Mouse (Mus musculus) lung, postnatal 0 days (tissue): ENCODE results near the gene Gm16181. TPM values are rescaled to one million over a fixed set of nuclear protein-coding genes. Genes with fewer than 3 reads are reported as not detected.

ENCODE experiments used
- ATAC-seq: fragments of 200-750 bp; cut with Nextera tagmentation; 2 replicates; pipeline ENCODE4 v1.8.0; 2017; ENCODE audit warnings: moderate library complexity
- DNase-seq: peaks from one replicate; pipeline ENCODE4 v3.0.0-alpha.2; 2016; ENCODE audit warnings: low spot score
- H3K27ac ChIP-seq: fragments of 300-500 bp; sonication (generic); 2 replicates; pipeline ENCODE4 v1.5.1; 2014; ENCODE audit warnings: antibody characterized with exemption, mild to moderate bottlenecking, low read length, mixed read lengths
- H3K27me3 ChIP-seq: fragments of 300-500 bp; sonication (generic); replicated peaks from 2 replicates; pipeline ENCODE4 v1.6.1; 2014; ENCODE audit warnings: low read length, mixed read lengths; ENCODE audit not compliant: insufficient read depth
- H3K36me3 ChIP-seq: fragments of 300-500 bp; sonication (generic); 2 replicates; pipeline ENCODE4 v1.6.1; 2014; ENCODE audit warnings: low read length, mixed read lengths; ENCODE audit not compliant: insufficient read depth
- H3K4me1 ChIP-seq: fragments of 300-500 bp; sonication (generic); 2 replicates; pipeline ENCODE4 v1.6.1; 2014; ENCODE audit warnings: antibody characterized with exemption, low read depth, low read length, mixed read lengths; ENCODE audit not compliant: insufficient read depth
- H3K4me2 ChIP-seq: fragments of 300-500 bp; sonication (generic); replicated peaks from 2 replicates; pipeline ENCODE4 v1.6.1; 2014; ENCODE audit warnings: low read depth, mild to moderate bottlenecking, low read length, moderate library complexity, mixed read lengths
- H3K4me3 ChIP-seq: fragments of 300-500 bp; sonication (generic); 2 replicates; pipeline ENCODE4 v1.5.1; 2014; ENCODE audit warnings: low read depth, low read length
- H3K9ac ChIP-seq: fragments of 300-500 bp; sonication (generic); replicated peaks from 2 replicates; pipeline ENCODE4 v1.6.1; 2014; ENCODE audit warnings: low read depth, mild to moderate bottlenecking
- H3K9me3 ChIP-seq: fragments of 300-500 bp; sonication (generic); 2 replicates; pipeline ENCODE4 v1.6.1; 2016; ENCODE audit warnings: low read length, mixed read lengths
- CTCF ChIP-seq: IDR thresholded peaks from 2 replicates; pipeline ENCODE4 v1.5.1; 2016; ENCODE audit warnings: antibody characterized with exemption, mild to moderate bottlenecking
- EP300 ChIP-seq: IDR thresholded peaks from 2 replicates; pipeline ENCODE4 v1.6.1; 2016; ENCODE audit warnings: antibody characterized with exemption, mild to moderate bottlenecking, control low read depth
- WGBS: fragments of 180-500 bp; shearing (Covaris S2); extraction: QIAGEN DNeasy Blood & Tissue Kit; methylation state at CpG from one replicate; pipeline ENCODE4 v1.1.7; 2014; 5-methylcytosine and 5-hydroxymethylcytosine counted together
- polyA plus RNA-seq: library from polyadenylated mRNA; unstranded; fragments of >200 nt; fragmentation: Nextera tagmentation; extraction: Ambion mirVana; gene quantifications from 2 replicates; pipeline ENCODE4 v1.2.1, GENCODE M21; 2015

The Gm16181 gene
- polyA plus RNA-seq, 1 experiment from 2014 or later, result not detected

DNA sequence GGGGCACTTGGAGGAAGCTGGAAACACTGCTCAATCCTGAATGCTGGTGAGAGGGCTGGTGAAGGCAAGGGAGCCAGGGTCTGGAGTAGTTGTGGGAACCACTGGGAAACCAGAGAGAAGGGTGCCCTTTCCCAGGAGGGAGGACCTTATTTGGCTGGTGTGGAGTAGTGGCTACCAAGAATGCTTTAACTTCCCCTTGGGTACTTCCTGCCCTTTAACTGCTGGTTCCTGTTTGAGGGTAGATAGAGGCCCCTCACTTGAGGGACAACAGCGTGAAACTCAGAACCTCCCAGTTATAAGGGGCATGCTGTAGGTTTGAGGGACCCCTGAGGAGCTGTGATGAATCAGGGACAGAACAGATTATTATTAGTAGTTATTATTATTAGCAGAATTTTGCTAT, 31.4 kb upstream of the Gm16181 start:
- ATAC-seq, result no peak
- Histone ChIP-seq H3K36me3 (no peaks in the 10 kb centered on the region), H3K4me3 (no peak overlapping the region), H3K27me3 (no peaks in the 10 kb centered on the region), H3K4me2 (no peak overlapping the region), H3K4me1 (peaks cover 1% of the 10 kb centered on the region; the same call in 1 of the 2 replicates), H3K27ac (no peak overlapping the region), H3K9me3 (no peaks in the 10 kb centered on the region), H3K9ac (no peak overlapping the region)
- TF ChIP-seq CTCF (no peak), EP300 (no peak)
- no peak for DNase-seq
- WGBS, result 19% methylated on average over 1 of the region's 1 CpGs

DNA sequence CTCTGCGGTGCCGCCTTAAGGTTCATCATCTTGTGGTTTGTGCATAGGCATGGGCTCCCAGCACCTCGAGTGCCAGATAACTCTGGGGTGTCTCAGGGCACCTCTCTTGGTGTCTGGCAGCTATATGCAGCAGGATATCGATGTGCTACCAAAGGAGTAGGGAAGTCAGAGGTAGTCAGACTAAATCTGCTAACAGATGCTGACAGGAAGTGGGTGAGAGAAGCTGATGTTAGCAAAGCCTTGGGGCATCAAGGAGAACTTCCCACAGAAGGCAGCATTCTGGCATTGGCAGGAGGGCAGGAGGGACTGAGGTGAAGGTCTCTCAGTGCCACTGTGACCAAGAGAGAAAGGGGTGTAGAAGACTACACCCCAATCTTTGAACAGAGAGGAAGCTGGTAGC, 30.5 kb upstream of the Gm16181 start:
- Histone ChIP-seq H3K4me2 (no peak overlapping the region), H3K9me3 (no peaks in the 10 kb centered on the region), H3K27ac (no peak overlapping the region), H3K4me1 (peaks cover 4% of the 10 kb centered on the region; the same call in 1 of the 2 replicates), H3K4me3 (no peak overlapping the region), H3K27me3 (no peaks in the 10 kb centered on the region), H3K36me3 (no peaks in the 10 kb centered on the region), H3K9ac (no peak overlapping the region)
- DNase-seq (no peak), ATAC-seq (no peak)
- 57% methylated on average over 4 of the region's 4 CpGs for WGBS
- TF ChIP-seq CTCF, result no peak

DNA sequence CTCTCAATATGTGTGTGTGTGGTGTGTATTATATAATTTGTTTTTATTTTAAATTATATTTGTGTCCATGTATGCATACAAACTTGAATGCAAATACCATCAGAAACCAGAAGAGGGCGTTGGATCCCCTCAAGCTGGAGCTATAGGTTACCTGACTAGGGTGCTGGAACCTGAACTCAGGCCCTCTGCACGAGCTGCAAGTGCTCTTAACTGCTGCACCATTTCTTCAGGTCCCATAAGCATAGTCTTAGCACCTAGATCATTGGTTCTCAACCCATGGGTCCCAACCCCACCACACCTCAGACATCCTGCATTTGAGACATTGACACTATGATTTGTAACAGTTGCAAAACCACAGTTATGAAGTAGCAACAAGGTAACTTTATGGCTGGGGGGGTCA, 28.9 kb upstream of the Gm16181 start:
- ATAC-seq, result no peak
- H3K27me3 ChIP-seq, result no peaks in the 10 kb centered on the region; the same call in 1 of the 2 replicates
- H3K9ac ChIP-seq, result no peak overlapping the region
- no peak for DNase-seq
- no peak overlapping the region for H3K4me2 ChIP-seq
- H3K4me1 ChIP-seq, result peaks cover 4% of the 10 kb centered on the region; the same call in 1 of the 2 replicates
- H3K4me3 ChIP-seq, result no peak overlapping the region
- H3K9me3 ChIP-seq, result no peaks in the 10 kb centered on the region
- no peaks in the 10 kb centered on the region for H3K36me3 ChIP-seq
- H3K27ac ChIP-seq, result no peak overlapping the region
- TF ChIP-seq CTCF, result 0 out of 2 replicates have a peak, but pooled peaks have one; percentile 16
- TF ChIP-seq EP300, result no peak
- WGBS, result 46% methylated on average over 2 of the region's 2 CpGs

DNA sequence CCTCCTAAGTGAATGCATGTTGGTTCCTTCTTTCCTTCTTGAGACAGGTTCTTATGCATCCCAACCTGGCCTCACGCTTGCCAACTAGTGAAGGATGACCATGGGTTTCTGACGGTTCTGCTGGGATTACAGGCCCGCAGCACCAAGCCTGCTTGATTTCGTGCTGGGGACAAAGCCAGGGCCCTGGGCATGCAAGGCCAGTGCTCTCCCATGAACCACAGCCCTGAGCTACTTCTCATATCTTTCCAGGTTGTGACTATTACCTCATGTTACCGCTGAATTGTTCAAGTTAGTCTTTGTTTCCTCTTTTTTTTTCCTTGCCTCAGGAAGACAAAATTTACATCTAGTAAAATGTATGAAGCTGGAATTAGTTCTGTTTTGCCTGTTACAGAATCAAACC, 27.7 kb upstream of the Gm16181 start:
- H3K27me3 ChIP-seq, result no peaks in the 10 kb centered on the region; the same call in 1 of the 2 replicates
- no peak overlapping the region for H3K4me2 ChIP-seq
- H3K9me3 ChIP-seq, result no peaks in the 10 kb centered on the region
- DNase-seq (no peak), ATAC-seq (no peak)
- no peak for TF ChIP-seq EP300
- TF ChIP-seq CTCF, result no peak
- 66% methylated on average over 5 of the region's 5 CpGs for WGBS
- H3K27ac ChIP-seq, result no peak overlapping the region
- no peak overlapping the region for H3K9ac ChIP-seq
- H3K36me3 ChIP-seq, result no peaks in the 10 kb centered on the region
- H3K4me3 ChIP-seq, result no peak overlapping the region
- H3K4me1 ChIP-seq, result peaks cover 4% of the 10 kb centered on the region; the same call in 1 of the 2 replicates

DNA sequence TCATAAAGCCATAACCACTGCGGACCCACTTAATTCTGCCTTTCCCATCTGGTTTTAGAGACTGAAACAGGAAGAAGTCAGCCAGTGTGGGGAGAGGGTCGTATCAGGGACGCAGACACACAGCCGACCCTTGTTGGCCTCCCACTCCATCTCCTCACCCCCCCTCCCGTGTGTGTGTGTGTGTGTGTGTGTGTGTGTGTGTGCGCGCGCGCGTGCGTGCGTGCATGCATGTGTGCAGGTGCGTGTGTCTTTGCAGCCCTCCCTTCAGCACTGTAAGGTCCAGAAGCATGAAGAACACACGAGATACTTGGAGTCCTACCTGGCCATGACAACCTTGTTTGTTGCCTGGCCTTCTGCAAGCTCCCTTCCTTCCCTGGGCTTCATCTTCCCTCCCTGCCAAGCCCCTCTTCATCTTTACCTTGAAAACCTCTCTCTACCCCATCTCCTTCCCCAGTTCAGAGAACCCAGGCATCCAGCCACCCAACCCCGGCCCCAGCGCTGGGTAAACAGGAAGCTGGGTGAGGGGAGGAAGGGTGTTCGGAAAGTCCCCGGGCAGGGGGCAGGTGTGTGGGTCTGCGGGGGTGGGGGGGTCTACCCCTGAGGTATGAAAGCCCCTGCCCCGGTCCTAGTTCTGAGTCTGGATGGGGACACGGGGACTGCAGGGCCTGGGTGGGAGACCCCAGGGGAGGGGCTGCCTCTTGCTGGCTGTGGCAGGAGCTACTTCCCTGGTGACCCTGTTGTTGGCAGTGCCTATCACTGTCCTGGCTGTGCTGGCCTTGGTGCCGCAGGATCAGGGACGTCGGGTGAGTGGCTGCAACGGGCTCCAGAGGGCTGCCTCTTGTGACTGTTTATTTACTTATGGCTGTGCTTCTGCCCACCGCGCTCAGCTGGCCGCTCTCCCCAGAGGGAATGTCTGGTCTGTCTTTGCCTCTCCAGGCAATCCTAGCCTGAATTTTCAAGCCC, 26.5 kb upstream of the Gm16181 start, which contains the start of gene Ltb:
TSS of gene Ltb (plus strand) at position 559 of the 963 bp plus-strand sequence.
- H3K4me1 ChIP-seq, result peaks cover 4% of the 10 kb centered on the region; the same call in 1 of the 2 replicates
- H3K9ac ChIP-seq, result no peak within 1 kb of the TSS
- no peaks in the 10 kb centered on the region for H3K36me3 ChIP-seq
- no peak for TF ChIP-seq CTCF
- ATAC-seq (no peak), DNase-seq (no peak)
- H3K9me3 ChIP-seq, result no peaks in the 10 kb centered on the region
- peak within 1 kb of the TSS; percentile 75 for H3K4me2 ChIP-seq
- WGBS, result 38% methylated on average over 25 of the region's 28 CpGs
- no peaks in the 10 kb centered on the region; the same call in 1 of the 2 replicates for H3K27me3 ChIP-seq
- no peak within 1 kb of the TSS for H3K27ac ChIP-seq
- H3K4me3 ChIP-seq, result no peak within 1 kb of the TSS; the same call in 1 of the 2 replicates

DNA sequence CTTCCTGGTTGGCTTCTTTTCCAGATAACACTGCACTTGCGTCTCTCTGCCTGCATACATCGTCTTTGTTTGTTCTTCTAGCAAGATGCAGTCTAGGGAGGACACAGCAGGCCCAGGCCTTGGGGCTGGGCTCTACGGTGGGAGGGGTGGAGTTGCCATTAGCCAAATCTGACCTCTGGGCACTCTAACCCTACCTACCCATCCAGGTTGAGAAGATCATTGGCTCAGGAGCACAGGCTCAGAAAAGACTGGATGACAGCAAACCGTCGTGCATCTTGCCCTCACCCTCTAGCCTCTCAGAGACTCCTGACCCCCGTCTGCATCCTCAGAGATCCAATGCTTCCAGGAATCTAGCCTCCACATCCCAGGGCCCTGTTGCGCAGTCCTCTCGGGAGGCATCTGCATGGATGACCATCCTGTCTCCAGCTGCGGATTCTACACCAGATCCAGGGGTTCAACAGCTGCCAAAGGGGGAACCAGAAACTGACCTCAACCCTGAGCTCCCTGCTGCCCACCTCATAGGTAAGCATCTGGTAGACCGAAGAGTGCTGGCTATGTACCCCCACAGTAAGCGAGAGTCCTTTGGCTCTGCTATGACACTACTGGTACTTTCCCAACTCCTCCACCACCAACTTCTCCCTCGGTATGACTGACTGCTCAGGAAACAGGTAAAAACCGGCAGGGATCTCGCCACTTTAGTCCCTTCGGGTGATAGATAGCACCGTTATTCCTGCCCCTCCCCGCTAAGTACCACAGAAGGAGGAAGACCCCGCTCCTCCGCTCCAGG, 25.6 kb upstream of the Gm16181 start:
- ATAC-seq (no peak), DNase-seq (no peak)
- Histone ChIP-seq H3K27me3 (no peaks in the 10 kb centered on the region; the same call in 1 of the 2 replicates), H3K9ac (no peak overlapping the region), H3K36me3 (no peaks in the 10 kb centered on the region), H3K4me3 (peak overlapping the region; percentile 45), H3K9me3 (no peaks in the 10 kb centered on the region), H3K4me2 (peak overlapping the region; percentile 75), H3K27ac (no peak overlapping the region), H3K4me1 (peaks cover 4% of the 10 kb centered on the region; the same call in 1 of the 2 replicates)
- 37% methylated on average over 16 of the region's 19 CpGs for WGBS
- no peak for TF ChIP-seq EP300
- no peak for TF ChIP-seq CTCF
